Mouse (Mus musculus): ENCODE results near the gene Rbm47.

DNA sequence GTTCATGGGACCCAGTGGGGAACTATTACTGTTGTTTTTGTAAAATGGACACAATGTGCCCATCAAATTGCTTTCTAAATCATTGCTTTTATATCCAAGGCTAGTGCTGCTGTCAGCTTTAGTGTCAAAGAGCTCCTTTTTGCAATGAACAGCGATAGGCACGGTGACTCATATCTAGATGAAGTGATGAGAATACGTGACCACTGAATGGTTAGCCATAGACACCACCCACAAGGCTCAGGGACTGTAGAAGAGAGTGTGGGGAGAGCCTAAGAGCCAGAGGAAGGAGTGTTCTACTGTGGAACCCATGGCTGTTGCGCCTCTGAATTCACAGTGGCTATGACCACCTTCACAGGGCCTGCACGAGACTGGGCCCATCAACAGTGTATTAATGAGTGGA, 186.5 kb downstream of the Rbm47 start:
- no peak for TF ChIP-seq CTCF (IDR thresholded peaks at IDR 0.05)
- no peak for TF ChIP-seq EP300 (IDR thresholded peaks at IDR 0.05)

Measured in lung, postnatal 0 days (tissue).